Mouse (Mus musculus) ES-E14 (cell line): ENCODE data around the gene Lrrc15. TPM values are rescaled to one million over a fixed set of nuclear protein-coding genes. Genes with fewer than 3 reads are reported as not detected.

Experiments used
- DNase-seq: peaks from one replicate; pipeline ENCODE4 v3.0.0-alpha.2; 2013; ENCODE audit warnings: low read depth, low spot score
- H3K27ac ChIP-seq: 2 replicates; pipeline ENCODE4 v1.5.1; 2012; ENCODE audit warnings: low read depth, mild to moderate bottlenecking, low read length, moderate library complexity, mixed read lengths; ENCODE audit not compliant: poor library complexity, insufficient read depth, severe bottlenecking
- H3K36me3 ChIP-seq: 2 replicates; pipeline ENCODE4 v1.6.1; 2012; ENCODE audit warnings: mild to moderate bottlenecking, low read length, moderate library complexity, mixed read lengths; ENCODE audit not compliant: control insufficient read depth, poor library complexity, insufficient read depth, severe bottlenecking
- H3K4me1 ChIP-seq, 2 experiments: fragments of 150-350 bp in 1 of 2; sonication (generic) in 1 of 2; 2 replicates each; pipeline ENCODE4 v1.6.1; 2012; ENCODE audit warnings: low read length in 2 of 2, mild to moderate bottlenecking in 1 of 2, mixed read lengths in 1 of 2; ENCODE audit not compliant: control insufficient read depth in 2 of 2, insufficient read depth in 2 of 2, poor library complexity in 1 of 2
- H3K4me3 ChIP-seq, 2 experiments: fragments of 150-350 bp in 1 of 2; sonication (generic) in 1 of 2; 2 replicates each; pipeline ENCODE4 v1.5.1; 2012; ENCODE audit warnings: low read length in 2 of 2, low read depth in 1 of 2, mild to moderate bottlenecking in 1 of 2, mixed read lengths in 1 of 2; ENCODE audit not compliant: insufficient read depth in 1 of 2, poor library complexity in 1 of 2, severe bottlenecking in 1 of 2
- H3K9ac ChIP-seq: 2 replicates; pipeline ENCODE4 v1.6.1; 2012; ENCODE audit warnings: low read depth, mild to moderate bottlenecking, low read length, mixed read lengths; ENCODE audit not compliant: poor library complexity, insufficient read depth, severe bottlenecking
- H3K9me3 ChIP-seq: fragments of 150-350 bp; sonication (generic); 2 replicates; pipeline ENCODE4 v1.6.1; 2012; ENCODE audit warnings: low read depth, mild to moderate bottlenecking, low read length; ENCODE audit not compliant: control insufficient read depth, insufficient read depth
- CHD2 ChIP-seq: IDR thresholded peaks from 2 replicates; pipeline ENCODE4 v1.6.1; 2014; ENCODE audit warnings: mild to moderate bottlenecking, low read depth, low read length, inconsistent platforms
- HCFC1 ChIP-seq: IDR thresholded peaks from 2 replicates; pipeline ENCODE4 v1.6.1; 2012; ENCODE audit warnings: low read length, inconsistent platforms, borderline replicate concordance; ENCODE audit not compliant: insufficient read depth
- MAFK ChIP-seq: IDR thresholded peaks from 2 replicates; pipeline ENCODE4 v1.6.1; 2014; ENCODE audit warnings: mild to moderate bottlenecking, low read depth, low read length, inconsistent platforms; ENCODE audit not compliant: insufficient read depth
- ZC3H11A ChIP-seq: IDR thresholded peaks from 2 replicates; pipeline ENCODE4 v1.6.1; 2012; ENCODE audit warnings: low read depth, mild to moderate bottlenecking, inconsistent platforms, low read length, borderline replicate concordance
- ZNF384 ChIP-seq: IDR thresholded peaks from 2 replicates; pipeline ENCODE4 v1.6.1; 2012; ENCODE audit warnings: low read depth, low read length, inconsistent platforms
- in situ Hi-C, 2 experiments: fragments of 600-800 bp; cut with MboI; formaldehyde crosslinking; loops; one replicate each; pipeline ENCODE4 v1.15.1; 2025; ENCODE audit warnings: low sequenced_read_pairs in 2 of 2, inconsistent platforms in 1 of 2; ENCODE audit not compliant: unreplicated experiment in 2 of 2
- total RNA-seq: library from RNA; depleted of rRNA; stranded (reverse); fragments of 300-350 nt; gene quantifications from 2 replicates; pipeline ENCODE4 v1.2.3, GENCODE M21; 2012

The Lrrc15 gene
- total RNA-seq, 1 experiment = 1.8 TPM

GRCm38 (mm10) chr16:30253374-30253773 is 29.7 kb downstream of the Lrrc15 start:
- no peak overlapping the region for H3K4me3 ChIP-seq

GRCm38 (mm10) chr16:30252003-30252418 is 31.0 kb downstream of the Lrrc15 start:
- H3K9me3 ChIP-seq = no peaks in the 10 kb centered on the region
- no peaks in the 10 kb centered on the region for H3K36me3 ChIP-seq
- H3K9ac ChIP-seq = no peak overlapping the region
- H3K4me1 ChIP-seq = peaks cover 0 to 5% of the 10 kb centered on the region in 2 experiments; a peak in 1 of 4 replicates
- peak; percentile 88 for DNase-seq
- no peak overlapping the region for H3K27ac ChIP-seq
- H3K4me3 ChIP-seq = peak overlapping the region; percentile 18 to 32; a peak in 2 of 4 replicates
- TF ChIP-seq ZNF384 (no peak), MAFK (no peak), ZC3H11A (peak; percentile 99)
- in situ Hi-C loops = loop anchor here (5.0 to 10.0 kb wide), 2 partner anchors 263 to 270 kb away; no protein-coding TSS in a partner anchor

More at GRCm38 (mm10) chr16:30253374-30253773, 29.7 kb downstream of the Lrrc15 start:
- no peak overlapping the region for H3K27ac ChIP-seq
- no peaks in the 10 kb centered on the region for H3K9me3 ChIP-seq
- H3K9ac ChIP-seq = no peak overlapping the region
- in situ Hi-C loops = loop anchor here (5.0 to 10.0 kb wide), 2 partner anchors 261 to 269 kb away; no protein-coding TSS in a partner anchor
- TF ChIP-seq ZC3H11A (no peak), MAFK (no peak), HCFC1 (no peak), ZNF384 (no peak), CHD2 (no peak)
- H3K4me1 ChIP-seq = peaks cover 0 to 5% of the 10 kb centered on the region in 2 experiments; a peak in 1 of 4 replicates
- H3K36me3 ChIP-seq = no peaks in the 10 kb centered on the region
- DNase-seq = no peak

- Histone ChIP-seq H3K36me3 (no peaks in the 10 kb centered on the region), H3K27ac (no peak overlapping the region), H3K9ac (no peak overlapping the region), H3K4me1 (no peaks in the 10 kb centered on the region), H3K9me3 (no peaks in the 10 kb centered on the region), H3K4me3 (no peak overlapping the region)
- in situ Hi-C loops = no loop called here
- TF ChIP-seq ZNF384 (no peak), MAFK (no peak), ZC3H11A (no peak), HCFC1 (no peak), CHD2 (no peak)
- no peak for DNase-seq
Measured at GRCm38 (mm10) chr16:30244037-30244700, 38.9 kb downstream of the Lrrc15 start.

- TF ChIP-seq ZC3H11A = no peak
- TF ChIP-seq MAFK = no peak
- TF ChIP-seq CHD2 = no peak
- no peak overlapping the region for H3K27ac ChIP-seq
Measured at GRCm38 (mm10) chr16:30241623-30242022, 41.4 kb downstream of the Lrrc15 start.

More at GRCm38 (mm10) chr16:30241623-30242022, 41.4 kb downstream of the Lrrc15 start:
- DNase-seq = no peak
- Histone ChIP-seq H3K4me3 (no peak overlapping the region), H3K9ac (no peak overlapping the region), H3K9me3 (no peaks in the 10 kb centered on the region), H3K4me1 (no peaks in the 10 kb centered on the region), H3K36me3 (no peaks in the 10 kb centered on the region)
- in situ Hi-C loops = no loop called here
